Mouse (Mus musculus) bone marrow macrophage, adult 2 months (primary cell): ENCODE measurements around the gene Cd52.

Experiments used
- CTCF ChIP-seq: IDR thresholded peaks from 2 replicates; pipeline ENCODE4 v1.5.1; 2012; ENCODE audit warnings: low read depth, mild to moderate bottlenecking, low read length, moderate library complexity
- POLR2A ChIP-seq: IDR thresholded peaks from 2 replicates; pipeline ENCODE4 v1.6.1; 2012; ENCODE audit warnings: mild to moderate bottlenecking, low read depth, low read length, borderline replicate concordance

- TF ChIP-seq CTCF: no peak
- TF ChIP-seq POLR2A: no peak
Measured at GRCm38 (mm10) chr4:134068793-134069580, 25.9 kb downstream of the Cd52 start.
